Comparison of ENCODE assay signal across 18 mouse cellular contexts in genomic region chr9:20763099-20763498, GRCm38 (mm10). TPM values are rescaled to one million over a fixed set of nuclear protein-coding genes. Genes with fewer than 3 reads are reported as not detected.
DNase-seq lines count a peak whose midpoint lies in the region; ATAC-seq lines count a peak whose summit lies in the region.
"Had no signal": no experiment of that assay in that cellular context is flagged by ENCODE, and none has a peak within 500 bp of the region (broad histone marks: within the 10 kb centered on the region; RNA-seq: fewer than 3 reads in every experiment).

No protein-coding gene starts in this region.

- peak; percentile 45 for DNase-seq in gastrocnemius, postnatal 10 days
- no peak for DNase-seq in gastrocnemius, postnatal 25 days
- peak; percentile 45 to 47 for DNase-seq in right cerebral cortex, postnatal 10 days (ENCODE audit: low spot score in 2 of 2)
- DNase-seq in right cerebral cortex, postnatal 36 days (ENCODE audit: low spot score in 2 of 2): no peak
- peak; percentile 44 for DNase-seq in heart, adult 8-10 months (ENCODE audit: low spot score)
- no peak for DNase-seq in T-cell, adult 2 months (ENCODE audit: low spot score)
- DNase-seq: adrenal gland, postnatal 10 days; cerebellum, adult 18-20 months; kidney, adult 9 months; layer of hippocampus, postnatal 36 days; lung, adult 2 months; lung, postnatal 36 days; right cerebral cortex, postnatal 4 days had no signal

- no peak for ATAC-seq in megakaryocyte-erythroid progenitor cell, adult 5-6 weeks (replicated peaks; ENCODE audit: low FRiP score, low TSS enrichment, poor library complexity, severe bottlenecking)
- ATAC-seq: CD4-positive, CD25-positive, alpha-beta regulatory T cell, adult 4 months; inflammation-experienced regulatory T-cells, adult 6 months had no signal

RNA-seq across cellular contexts. Expression of gene Olfm2, which starts 16.9 kb away (rescaled TPM):
- under 1 TPM; 0.52 TPM for total RNA-seq in gastrocnemius, postnatal 10 days (2021)
- total RNA-seq in gastrocnemius, postnatal 25 days (2021): under 1 TPM; 0.13 to 0.20 TPM
- under 1 TPM in 3 of 4 experiments, not detected in 1; 0.16 to 0.22 (median 0.22) TPM for total RNA-seq in heart, adult 8-10 months (2022)
- not detected in 2 replicates for total RNA-seq in megakaryocyte-erythroid progenitor cell, adult 5-6 weeks (2014; fragmentation: Nextera tagmentation)
- total RNA-seq in megakaryocyte-erythroid progenitor cell, adult 5-6 weeks (2017): not detected in 2 replicates
- total RNA-seq: G1E; granulocyte monocyte progenitor cell, adult 5-6 weeks had no signal

RNA-seq across cellular contexts. Expression of gene Col5a3, which starts 51.8 kb away (rescaled TPM):
- 10 to 100 TPM; 76.7 to 90.9 TPM for total RNA-seq in gastrocnemius, postnatal 10 days (2021)
- 10 to 100 TPM; 37.8 to 41.0 TPM for total RNA-seq in gastrocnemius, postnatal 25 days (2021)
- total RNA-seq in heart, adult 8-10 months (2022): 10 to 100 TPM in 1 of 4 experiments, 1 to 10 TPM in 3; 5.6 to 10.2 (median 6.4) TPM
- total RNA-seq in megakaryocyte-erythroid progenitor cell, adult 5-6 weeks (2014; fragmentation: Nextera tagmentation): not detected in 2 replicates
- not detected in 2 replicates for total RNA-seq in megakaryocyte-erythroid progenitor cell, adult 5-6 weeks (2017)

RNA-seq across cellular contexts. Expression of gene Rdh8, which starts 55.2 kb away (rescaled TPM):
- total RNA-seq in gastrocnemius, postnatal 10 days (2021): not detected
- under 1 TPM in 1 of 2 experiments, not detected in 1; 0.20 TPM for total RNA-seq in gastrocnemius, postnatal 25 days (2021)
- not detected for total RNA-seq in heart, adult 8-10 months (2022)
- not detected in 2 replicates for total RNA-seq in megakaryocyte-erythroid progenitor cell, adult 5-6 weeks (2014; fragmentation: Nextera tagmentation)
- not detected in 2 replicates for total RNA-seq in megakaryocyte-erythroid progenitor cell, adult 5-6 weeks (2017)
- total RNA-seq: adrenal gland, postnatal 10 days; G1E; granulocyte monocyte progenitor cell, adult 5-6 weeks; layer of hippocampus, postnatal 36 days had no signal

Comparison
In these comparisons a context has a peak if more than half of its experiments do, and no peak if none do; other contexts are left out.
1. DNase-seq: peak in gastrocnemius, postnatal 10 days (single experiment), right cerebral cortex, postnatal 10 days (2 of 2) and heart, adult 8-10 months (single experiment); none in gastrocnemius, postnatal 25 days (single experiment), right cerebral cortex, postnatal 36 days (0 of 2) and T-cell, adult 2 months (single experiment).
2. RNA of gene Col5a3, which starts 51.8 kb away (total RNA-seq): 76.7 to 90.9 TPM in gastrocnemius, postnatal 10 days, 37.8 to 41.0 TPM in gastrocnemius, postnatal 25 days and 5.6 to 10.2 TPM in heart, adult 8-10 months; not detected in megakaryocyte-erythroid progenitor cell, adult 5-6 weeks; every median in the first group is over 4 times any median in the second.